Mouse (Mus musculus): ENCODE results near the gene Gosr2.

DNA sequence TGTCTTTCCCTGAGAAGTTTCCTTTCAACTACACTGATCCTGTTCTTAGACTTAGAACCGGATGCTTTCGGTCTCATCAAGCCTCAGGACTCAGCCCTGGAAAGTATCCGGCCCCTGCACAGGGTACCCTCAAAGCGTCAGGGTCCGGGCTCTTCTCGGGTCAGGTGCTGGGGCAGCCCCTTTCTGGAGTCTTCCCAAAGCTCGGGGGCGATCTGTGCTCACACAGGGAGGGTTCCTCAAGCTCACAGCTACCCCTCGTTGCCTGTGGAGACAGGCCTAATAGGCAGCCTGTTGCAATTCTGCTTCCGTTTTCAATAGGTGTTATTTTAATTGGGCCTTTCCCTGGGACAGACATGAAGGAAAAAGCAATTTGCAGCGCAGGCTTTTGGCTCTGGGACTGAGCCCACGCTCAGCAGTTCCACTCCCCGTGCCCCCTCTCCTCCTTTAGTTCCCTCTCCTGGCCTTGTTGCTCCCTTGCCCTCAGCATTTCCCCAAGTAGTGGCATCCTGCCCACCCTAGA lies 30.7 kb downstream of the Gosr2 start:
- no peak for TF ChIP-seq USF1 (IDR thresholded peaks at IDR 0.05; ENCODE audit: low read depth)
- no peak for TF ChIP-seq POLR2AphosphoS2 (IDR thresholded peaks at IDR 0.05; ENCODE audit: insufficient read length, low read depth)
- TF ChIP-seq POLR2A (IDR thresholded peaks at IDR 0.05; ENCODE audit: insufficient read length, low read depth), result no peak
- TF ChIP-seq MAX (IDR thresholded peaks at IDR 0.05; ENCODE audit: low read depth), result no peak
- TF ChIP-seq TCF3 (IDR thresholded peaks at IDR 0.05; ENCODE audit: insufficient read length, low read depth), result no peak
- TF ChIP-seq TCF12 (IDR thresholded peaks at IDR 0.05; ENCODE audit: insufficient read depth, poor library complexity, severe bottlenecking), result no peak

Data from myocyte (in vitro differentiated cells).